Mouse (Mus musculus): Measurements from ENCODE around the gene Rbpms2. TPM values are rescaled to one million over a fixed set of nuclear protein-coding genes. Genes with fewer than 3 reads are reported as not detected.
"Not testable (repeated sequence)": the region's sequence is repeated elsewhere in the genome, so short reads cannot be mapped to it uniquely, and the experiment has no call there.

The Rbpms2 gene
- polyA plus RNA-seq, 1 experiment = 32.1 TPM

- Histone ChIP-seq H3ac (ENCODE audit: control insufficient read depth, insufficient read length) (no peak overlapping the region), H3K27me3 (ENCODE audit: control insufficient read depth, insufficient read depth, insufficient read length) (no peaks in the 10 kb centered on the region), H3K79me2 (ENCODE audit: control insufficient read depth, insufficient read depth) (peaks cover 87% of the 10 kb centered on the region), H3K4me2 (ENCODE audit: low read depth) (no peak overlapping the region), H3K36me3 (ENCODE audit: control insufficient read depth, insufficient read depth) (no peaks in the 10 kb centered on the region), H3K4me3 (peak overlapping the region; percentile 1)
- TF ChIP-seq REST (IDR thresholded peaks at IDR 0.05; ENCODE audit: insufficient read depth, insufficient read length) (no peak), MYOG (IDR thresholded peaks at IDR 0.05; ENCODE audit: control insufficient read depth in 1 of 3, insufficient read depth in 1 of 3, insufficient read length in 2 of 3, low read depth in 2 of 3) (no peak), TCF12 (IDR thresholded peaks at IDR 0.05; ENCODE audit: insufficient read depth, poor library complexity, severe bottlenecking) (no peak), MYOD1 (IDR thresholded peaks at IDR 0.05; ENCODE audit: control insufficient read depth in 1 of 3, insufficient read length in 2 of 3, low read depth in 2 of 3) (no peak), TCF3 (IDR thresholded peaks at IDR 0.05; ENCODE audit: insufficient read length, low read depth) (no peak), E2F4 (IDR thresholded peaks at IDR 0.05; ENCODE audit: insufficient read depth) (no peak), POLR2AphosphoS2 (IDR thresholded peaks at IDR 0.05; ENCODE audit: insufficient read length, low read depth) (no peak), SRF (IDR thresholded peaks at IDR 0.05; ENCODE audit: control insufficient read depth, insufficient read length, low read depth) (no peak), MAX (IDR thresholded peaks at IDR 0.05; ENCODE audit: low read depth) (no peak), CEBPB (IDR thresholded peaks at IDR 0.05; ENCODE audit: insufficient read depth, poor library complexity, severe bottlenecking) (no peak), USF1 (IDR thresholded peaks at IDR 0.05; ENCODE audit: low read depth) (no peak), POLR2A (IDR thresholded peaks at IDR 0.05; ENCODE audit: insufficient read length, low read depth) (no peak)
These were observed 16.5 kb downstream of the Rbpms2 start for GRCm38 (mm10) chr9:65645984-65646383.

- no peak overlapping the region for H3ac ChIP-seq (ENCODE audit: control insufficient read depth, insufficient read length)
- no peak for TF ChIP-seq MAX (IDR thresholded peaks at IDR 0.05; ENCODE audit: low read depth)
- TF ChIP-seq TCF3 (IDR thresholded peaks at IDR 0.05; ENCODE audit: insufficient read length, low read depth) = no peak
- no peak for TF ChIP-seq E2F4 (IDR thresholded peaks at IDR 0.05; ENCODE audit: insufficient read depth)
- no peak for TF ChIP-seq MYOD1 (IDR thresholded peaks at IDR 0.05; ENCODE audit: control insufficient read depth in 1 of 3, insufficient read length in 2 of 3, low read depth in 2 of 3)
- TF ChIP-seq SRF (IDR thresholded peaks at IDR 0.05; ENCODE audit: control insufficient read depth, insufficient read length, low read depth) = no peak
- TF ChIP-seq REST (IDR thresholded peaks at IDR 0.05; ENCODE audit: insufficient read depth, insufficient read length) = no peak
- no peak for TF ChIP-seq CEBPB (IDR thresholded peaks at IDR 0.05; ENCODE audit: insufficient read depth, poor library complexity, severe bottlenecking)
- no peak for TF ChIP-seq POLR2AphosphoS2 (IDR thresholded peaks at IDR 0.05; ENCODE audit: insufficient read length, low read depth)
- no peak for TF ChIP-seq USF1 (IDR thresholded peaks at IDR 0.05; ENCODE audit: low read depth)
- no peak for TF ChIP-seq MYOG (IDR thresholded peaks at IDR 0.05; ENCODE audit: control insufficient read depth in 1 of 3, insufficient read depth in 1 of 3, insufficient read length in 2 of 3, low read depth in 2 of 3)
- TF ChIP-seq POLR2A (IDR thresholded peaks at IDR 0.05; ENCODE audit: insufficient read length, low read depth) = no peak
- TF ChIP-seq TCF12 (IDR thresholded peaks at IDR 0.05; ENCODE audit: insufficient read depth, poor library complexity, severe bottlenecking) = no peak
- H3K4me3 ChIP-seq = no peak overlapping the region
- H3K36me3 ChIP-seq (ENCODE audit: control insufficient read depth, insufficient read depth) = no peaks in the 10 kb centered on the region
- H3K27me3 ChIP-seq (ENCODE audit: control insufficient read depth, insufficient read depth, insufficient read length) = no peaks in the 10 kb centered on the region
- no peak overlapping the region for H3K4me2 ChIP-seq (ENCODE audit: low read depth)
- H3K79me2 ChIP-seq (ENCODE audit: control insufficient read depth, insufficient read depth) = peaks cover 79% of the 10 kb centered on the region
These were observed 17.3 kb downstream of the Rbpms2 start for GRCm38 (mm10) chr9:65646782-65647181.

GRCm38 (mm10) chr9:65648730-65649129 is 19.3 kb downstream of the Rbpms2 start:
- TF ChIP-seq E2F4 (IDR thresholded peaks at IDR 0.05; ENCODE audit: insufficient read depth) (no peak), USF1 (IDR thresholded peaks at IDR 0.05; ENCODE audit: low read depth) (no peak), POLR2AphosphoS2 (IDR thresholded peaks at IDR 0.05; ENCODE audit: insufficient read length, low read depth) (no peak), TCF3 (IDR thresholded peaks at IDR 0.05; ENCODE audit: insufficient read length, low read depth) (no peak), POLR2A (IDR thresholded peaks at IDR 0.05; ENCODE audit: insufficient read length, low read depth) (no peak), MYOD1 (IDR thresholded peaks at IDR 0.05; ENCODE audit: control insufficient read depth in 1 of 3, insufficient read length in 2 of 3, low read depth in 2 of 3) (no peak), REST (IDR thresholded peaks at IDR 0.05; ENCODE audit: insufficient read depth, insufficient read length) (no peak), TCF12 (IDR thresholded peaks at IDR 0.05; ENCODE audit: insufficient read depth, poor library complexity, severe bottlenecking) (no peak), MYOG (IDR thresholded peaks at IDR 0.05; ENCODE audit: control insufficient read depth in 1 of 3, insufficient read depth in 1 of 3, insufficient read length in 2 of 3, low read depth in 2 of 3) (no peak), CEBPB (IDR thresholded peaks at IDR 0.05; ENCODE audit: insufficient read depth, poor library complexity, severe bottlenecking) (no peak), MAX (IDR thresholded peaks at IDR 0.05; ENCODE audit: low read depth) (no peak)
- no peaks in the 10 kb centered on the region for H3K36me3 ChIP-seq (ENCODE audit: control insufficient read depth, insufficient read depth)
- H3K27me3 ChIP-seq (ENCODE audit: control insufficient read depth, insufficient read depth, insufficient read length) = no peaks in the 10 kb centered on the region
- H3K79me2 ChIP-seq (ENCODE audit: control insufficient read depth, insufficient read depth) = peaks cover 72% of the 10 kb centered on the region
- no peak overlapping the region for H3ac ChIP-seq (ENCODE audit: control insufficient read depth, insufficient read length)
- no peak overlapping the region for H3K4me3 ChIP-seq
- H3K4me2 ChIP-seq (ENCODE audit: low read depth) = no peak overlapping the region

- H3K36me3 ChIP-seq (ENCODE audit: control insufficient read depth, insufficient read depth) = no peaks in the 10 kb centered on the region
- no peak overlapping the region for H3K4me2 ChIP-seq (ENCODE audit: low read depth)
- H3ac ChIP-seq (ENCODE audit: control insufficient read depth, insufficient read length) = no peak overlapping the region
- no peaks in the 10 kb centered on the region for H3K27me3 ChIP-seq (ENCODE audit: control insufficient read depth, insufficient read depth, insufficient read length)
- peaks cover 60% of the 10 kb centered on the region for H3K79me2 ChIP-seq (ENCODE audit: control insufficient read depth, insufficient read depth)
- no peak for TF ChIP-seq REST (IDR thresholded peaks at IDR 0.05; ENCODE audit: insufficient read depth, insufficient read length)
- no peak overlapping the region for H3K4me3 ChIP-seq
These were observed 20.5 kb downstream of the Rbpms2 start for GRCm38 (mm10) chr9:65649997-65650396.

- not testable (repeated sequence) for H3K4me3 ChIP-seq; H3K27me3 ChIP-seq (ENCODE audit: control insufficient read depth, insufficient read depth, insufficient read length); H3K36me3 ChIP-seq (ENCODE audit: control insufficient read depth, insufficient read depth); H3K4me2 ChIP-seq (ENCODE audit: low read depth); H3ac ChIP-seq (ENCODE audit: control insufficient read depth, insufficient read length)
- H3K79me2 ChIP-seq (ENCODE audit: control insufficient read depth, insufficient read depth) = peaks cover 42% of the 10 kb centered on the region
These were observed 22.5 kb downstream of the Rbpms2 start for GRCm38 (mm10) chr9:65651957-65652356.

Data from myocyte (in vitro differentiated cells).